Mouse (Mus musculus): Measurements from ENCODE around the gene Rag2. TPM values are rescaled to one million over a fixed set of nuclear protein-coding genes. Genes with fewer than 3 reads are reported as not detected.

The Rag2 gene
- polyA plus RNA-seq, 1 experiment, result 0.02 TPM

GRCm38 (mm10) chr2:101678236-101679021 lies 53.9 kb downstream of the Rag2 start, which contains the start of gene Traf6:
Traf6 (plus strand) TSS chr2:101678429.
- Histone ChIP-seq H3K27me3 (replicated peaks) (peaks cover 6% of the 10 kb centered on the region), H3K9me3 (no peaks in the 10 kb centered on the region), H3K36me3 (replicated peaks; ENCODE audit: low read length) (peaks cover 20% of the 10 kb centered on the region), H3K4me3 (replicated peaks) (peak within 1 kb of the TSS; percentile 96), H3K4me1 (peaks cover 35% of the 10 kb centered on the region)
- TF ChIP-seq GATA1 (IDR thresholded peaks at IDR 0.05; ENCODE audit: borderline replicate concordance, low read length) (no peak), FLI1 (IDR thresholded peaks at IDR 0.05; ENCODE audit: low read length) (no peak)

GRCm38 (mm10) chr2:101679164-101679784 lies 54.8 kb downstream of the Rag2 start:
- Histone ChIP-seq H3K27me3 (replicated peaks) (peaks cover 4% of the 10 kb centered on the region), H3K4me1 (peaks cover 35% of the 10 kb centered on the region), H3K9me3 (no peaks in the 10 kb centered on the region), H3K36me3 (replicated peaks; ENCODE audit: low read length) (peaks cover 29% of the 10 kb centered on the region), H3K4me3 (replicated peaks) (peak overlapping the region; percentile 96)
- no peak for TF ChIP-seq FLI1 (IDR thresholded peaks at IDR 0.05; ENCODE audit: low read length)
- TF ChIP-seq GATA1 (IDR thresholded peaks at IDR 0.05; ENCODE audit: borderline replicate concordance, low read length), result no peak

Other genes starting within 250 kb of the Rag2 start
- gene Rag1, start 24.8 kb downstream of the Rag2 start, polyA plus RNA-seq (2012; ENCODE audit: insufficient read depth, low replicate concordance), result not detected in 2 replicates
- 3.8 TPM in 1 of 2 replicates, not detected in the other for gene B230118H07Rik, start 24.8 kb downstream of the Rag2 start, polyA plus RNA-seq (2012; ENCODE audit: insufficient read depth, low replicate concordance)
- gene Traf6, start 53.7 kb downstream of the Rag2 start, polyA plus RNA-seq (2012; ENCODE audit: insufficient read depth, low replicate concordance), result 0.35 and 0.78 TPM in 2 replicates